Mouse (Mus musculus) heart, embryonic 16.5 days (tissue): ENCODE measurements around the gene Ppme1. TPM values are rescaled to one million over a fixed set of nuclear protein-coding genes. Genes with fewer than 3 reads are reported as not detected.

Experiments used
- ATAC-seq: fragments of 200-750 bp; cut with Nextera tagmentation; replicated peaks from 2 replicates; pipeline ENCODE4 v1.8.0; 2017; ENCODE audit warnings: moderate number of reproducible peaks; ENCODE audit not compliant: insufficient read depth, low FRiP score; ENCODE audit errors: extremely low read depth
- H3K27ac ChIP-seq: fragments of 300-500 bp; sonication (generic); 2 replicates; pipeline ENCODE4 v1.5.1; 2014; ENCODE audit warnings: mild to moderate bottlenecking, low read length, control low read depth, moderate library complexity
- H3K27me3 ChIP-seq: fragments of 300-500 bp; sonication (generic); 2 replicates; pipeline ENCODE4 v1.6.1; 2014; ENCODE audit warnings: low read length, mixed read lengths; ENCODE audit not compliant: control insufficient read depth, insufficient read depth
- H3K36me3 ChIP-seq: fragments of 300-500 bp; sonication (generic); 2 replicates; pipeline ENCODE4 v1.6.1; 2014; ENCODE audit not compliant: control insufficient read depth, insufficient read depth
- H3K4me1 ChIP-seq: fragments of 300-500 bp; sonication (generic); 2 replicates; pipeline ENCODE4 v1.6.1; 2014; ENCODE audit warnings: low read length, mixed read lengths; ENCODE audit not compliant: control insufficient read depth, insufficient read depth
- H3K4me2 ChIP-seq: fragments of 300-500 bp; sonication (generic); 2 replicates; pipeline ENCODE4 v1.6.1; 2014; ENCODE audit warnings: low read depth, mild to moderate bottlenecking, control low read depth, low read length
- H3K4me3 ChIP-seq: fragments of 300-500 bp; sonication (generic); 2 replicates; pipeline ENCODE4 v1.5.1; 2014; ENCODE audit warnings: mild to moderate bottlenecking, control low read depth, low read length
- H3K9ac ChIP-seq: fragments of 300-500 bp; sonication (generic); 2 replicates; pipeline ENCODE4 v1.6.1; 2014; ENCODE audit warnings: low read length, control low read depth
- H3K9me3 ChIP-seq: fragments of 300-500 bp; sonication (generic); replicated peaks from 2 replicates; pipeline ENCODE4 v1.6.1; 2016; ENCODE audit warnings: low read length; ENCODE audit not compliant: control insufficient read depth
- WGBS: fragments of 180-500 bp; shearing (Covaris S2); extraction: QIAGEN DNeasy Blood & Tissue Kit; methylation state at CpG from one replicate; pipeline ENCODE4 v1.1.7; 2014; 5-methylcytosine and 5-hydroxymethylcytosine counted together
- polyA plus RNA-seq: library from polyadenylated mRNA; unstranded; fragments of >200 nt; fragmentation: Nextera tagmentation; extraction: Ambion mirVana; gene quantifications from 2 replicates; pipeline ENCODE4 v1.2.1, GENCODE M21; 2015

Gene Ppme1
- polyA plus RNA-seq: 60.9 and 68.9 TPM in 2 replicates

GRCm38 (mm10) chr7:100371495-100372451, at the start of gene Ppme1, which contains the start of gene C2cd3:
TSS of gene Ppme1 (minus strand) at chr7:100372307.
TSS of gene C2cd3 (plus strand) at chr7:100372233.
- Histone ChIP-seq H3K27ac (peak within 1 kb of the TSS; percentile 92), H3K36me3 (peaks cover 8% of the 10 kb centered on the region; the same call in 1 of the 2 replicates), H3K4me3 (peak within 1 kb of the TSS; percentile 77), H3K9ac (peak within 1 kb of the TSS; percentile 85), H3K4me1 (peaks cover 21% of the 10 kb centered on the region), H3K9me3 (no peaks in the 10 kb centered on the region), H3K27me3 (no peaks in the 10 kb centered on the region), H3K4me2 (peak within 1 kb of the TSS; percentile 77)
- ATAC-seq: peak; percentile 97
- under 1% methylated on average over 54 of the region's 54 CpGs for WGBS

- H3K4me1 ChIP-seq: no peaks in the 10 kb centered on the region
- H3K27ac ChIP-seq: no peak overlapping the region
- peaks cover 40% of the 10 kb centered on the region for H3K36me3 ChIP-seq
- H3K27me3 ChIP-seq: no peaks in the 10 kb centered on the region
- H3K4me3 ChIP-seq: no peak overlapping the region
- no peak overlapping the region for H3K4me2 ChIP-seq
- ATAC-seq: no peak
- WGBS: 86% methylated on average over 4 of the region's 4 CpGs
- H3K9me3 ChIP-seq: no peaks in the 10 kb centered on the region
- no peak overlapping the region for H3K9ac ChIP-seq
These were observed 36.6 kb upstream of the Ppme1 start for GRCm38 (mm10) chr7:100408684-100409083.

GRCm38 (mm10) chr7:100407677-100408076, 35.6 kb upstream of the Ppme1 start:
- no peak overlapping the region for H3K4me3 ChIP-seq
- H3K27ac ChIP-seq: no peak overlapping the region
- H3K36me3 ChIP-seq: peaks cover 42% of the 10 kb centered on the region
- 93% methylated on average over 5 of the region's 5 CpGs for WGBS
- H3K27me3 ChIP-seq: no peaks in the 10 kb centered on the region
- H3K9me3 ChIP-seq: no peaks in the 10 kb centered on the region
- no peak overlapping the region for H3K4me2 ChIP-seq
- no peaks in the 10 kb centered on the region for H3K4me1 ChIP-seq
- ATAC-seq: no peak
- no peak overlapping the region for H3K9ac ChIP-seq

- H3K4me3 ChIP-seq: no peak overlapping the region
- H3K27ac ChIP-seq: no peak overlapping the region
- no peaks in the 10 kb centered on the region for H3K27me3 ChIP-seq
- H3K36me3 ChIP-seq: peaks cover 30% of the 10 kb centered on the region
- WGBS: 83% methylated on average over 4 of the region's 4 CpGs
- ATAC-seq: no peak
- no peak overlapping the region for H3K4me2 ChIP-seq
- no peak overlapping the region for H3K9ac ChIP-seq
- no peaks in the 10 kb centered on the region for H3K9me3 ChIP-seq
- H3K4me1 ChIP-seq: peaks cover 6% of the 10 kb centered on the region; the same call in 1 of the 2 replicates
These were observed 30.6 kb upstream of the Ppme1 start for GRCm38 (mm10) chr7:100402715-100403114.

- H3K27me3 ChIP-seq: no peaks in the 10 kb centered on the region
- no peak for ATAC-seq
- 72% methylated on average over 4 of the region's 4 CpGs for WGBS
- no peak overlapping the region for H3K4me3 ChIP-seq
- H3K36me3 ChIP-seq: peaks cover 19% of the 10 kb centered on the region
- no peak overlapping the region for H3K9ac ChIP-seq
- no peak overlapping the region for H3K27ac ChIP-seq
- no peaks in the 10 kb centered on the region for H3K9me3 ChIP-seq
- H3K4me1 ChIP-seq: peaks cover 6% of the 10 kb centered on the region; the same call in 1 of the 2 replicates
- no peak overlapping the region for H3K4me2 ChIP-seq
These were observed 28.9 kb upstream of the Ppme1 start for GRCm38 (mm10) chr7:100400899-100401539.

GRCm38 (mm10) chr7:100399231-100399913, 27.3 kb upstream of the Ppme1 start:
- Histone ChIP-seq H3K9ac (no peak overlapping the region), H3K4me1 (peaks cover 6% of the 10 kb centered on the region; the same call in 1 of the 2 replicates), H3K4me2 (no peak overlapping the region), H3K36me3 (peaks cover 13% of the 10 kb centered on the region), H3K9me3 (no peaks in the 10 kb centered on the region), H3K4me3 (no peak overlapping the region), H3K27me3 (no peaks in the 10 kb centered on the region), H3K27ac (peak overlapping the region; percentile 42)
- peak; percentile 70; the same call in 1 of the 2 replicates for ATAC-seq
- 49% methylated on average over 8 of the region's 8 CpGs for WGBS

- 72% methylated on average over 2 of the region's 2 CpGs for whole genome bisulfite sequencing
- H3K4me2 ChIP-seq: no peak overlapping the region
- H3K27ac ChIP-seq: no peak overlapping the region
- no peak overlapping the region for H3K9ac ChIP-seq
- peaks cover 13% of the 10 kb centered on the region; the same call in 1 of the 2 replicates for H3K36me3 ChIP-seq
- H3K4me1 ChIP-seq: no peaks in the 10 kb centered on the region
- no peak for ATAC-seq
- H3K9me3 ChIP-seq: no peaks in the 10 kb centered on the region
- H3K27me3 ChIP-seq: no peaks in the 10 kb centered on the region
- H3K4me3 ChIP-seq: no peak overlapping the region
These were observed 20.2 kb upstream of the Ppme1 start for GRCm38 (mm10) chr7:100392265-100392664.

GRCm38 (mm10) chr7:100390166-100390565, 18.1 kb upstream of the Ppme1 start:
- no peak for ATAC-seq
- Histone ChIP-seq H3K9me3 (no peaks in the 10 kb centered on the region), H3K27me3 (no peaks in the 10 kb centered on the region), H3K4me2 (no peak overlapping the region), H3K9ac (no peak overlapping the region), H3K36me3 (peaks cover 11% of the 10 kb centered on the region; the same call in 1 of the 2 replicates), H3K4me1 (no peaks in the 10 kb centered on the region), H3K27ac (no peak overlapping the region), H3K4me3 (no peak overlapping the region)
- WGBS: 77% methylated on average over 8 of the region's 8 CpGs
